Mouse (Mus musculus) forebrain, embryonic 15.5 days (tissue): ENCODE data around the gene Ifrd2. TPM values are rescaled to one million over a fixed set of nuclear protein-coding genes. Genes with fewer than 3 reads are reported as not detected.

Source experiments
- ATAC-seq: fragments of 200-750 bp; cut with Nextera tagmentation; replicated peaks from 2 replicates; pipeline ENCODE4 v1.8.0; 2017; ENCODE audit warnings: mild to moderate bottlenecking, moderate TSS enrichment, moderate library complexity
- H3K27ac ChIP-seq: fragments of 300-500 bp; sonication (generic); replicated peaks from 2 replicates; pipeline ENCODE4 v1.5.1; 2015; ENCODE audit warnings: mild to moderate bottlenecking, inconsistent platforms
- H3K27me3 ChIP-seq: fragments of 300-500 bp; sonication (generic); 2 replicates; pipeline ENCODE4 v1.6.1; 2015; ENCODE audit warnings: inconsistent platforms
- H3K36me3 ChIP-seq: fragments of 300-500 bp; sonication (generic); 2 replicates; pipeline ENCODE4 v1.6.1; 2015; ENCODE audit warnings: mild to moderate bottlenecking, inconsistent platforms
- H3K4me1 ChIP-seq: fragments of 300-500 bp; sonication (generic); 2 replicates; pipeline ENCODE4 v1.6.1; 2015; ENCODE audit warnings: inconsistent platforms
- H3K4me2 ChIP-seq: fragments of 300-500 bp; sonication (generic); replicated peaks from 2 replicates; pipeline ENCODE4 v1.6.1; 2015; ENCODE audit warnings: mild to moderate bottlenecking, inconsistent platforms
- H3K4me3 ChIP-seq: fragments of 300-500 bp; sonication (generic); 2 replicates; pipeline ENCODE4 v1.5.1; 2015; ENCODE audit warnings: mild to moderate bottlenecking, inconsistent platforms
- H3K9ac ChIP-seq: fragments of 300-500 bp; sonication (generic); replicated peaks from 2 replicates; pipeline ENCODE4 v1.6.1; 2015; ENCODE audit warnings: mild to moderate bottlenecking, inconsistent platforms
- H3K9me3 ChIP-seq: fragments of 300-500 bp; sonication (generic); 2 replicates; pipeline ENCODE4 v1.6.1; 2016; ENCODE audit warnings: inconsistent platforms
- WGBS: fragments of 180-500 bp; shearing (Covaris S2); methylation state at CpG from one replicate; pipeline ENCODE4 v1.1.7; 2015; ENCODE audit warnings: mixed read lengths; 5-methylcytosine and 5-hydroxymethylcytosine counted together
- polyA plus RNA-seq: library from polyadenylated mRNA; unstranded; fragments of >200 nt; fragmentation: Nextera tagmentation; extraction: Ambion mirVana; gene quantifications from 2 replicates; pipeline ENCODE4 v1.2.1, GENCODE M21; 2015

Gene Ifrd2
- polyA plus RNA-seq, 1 experiment from 2014 or later: 15.4 TPM

DNA sequence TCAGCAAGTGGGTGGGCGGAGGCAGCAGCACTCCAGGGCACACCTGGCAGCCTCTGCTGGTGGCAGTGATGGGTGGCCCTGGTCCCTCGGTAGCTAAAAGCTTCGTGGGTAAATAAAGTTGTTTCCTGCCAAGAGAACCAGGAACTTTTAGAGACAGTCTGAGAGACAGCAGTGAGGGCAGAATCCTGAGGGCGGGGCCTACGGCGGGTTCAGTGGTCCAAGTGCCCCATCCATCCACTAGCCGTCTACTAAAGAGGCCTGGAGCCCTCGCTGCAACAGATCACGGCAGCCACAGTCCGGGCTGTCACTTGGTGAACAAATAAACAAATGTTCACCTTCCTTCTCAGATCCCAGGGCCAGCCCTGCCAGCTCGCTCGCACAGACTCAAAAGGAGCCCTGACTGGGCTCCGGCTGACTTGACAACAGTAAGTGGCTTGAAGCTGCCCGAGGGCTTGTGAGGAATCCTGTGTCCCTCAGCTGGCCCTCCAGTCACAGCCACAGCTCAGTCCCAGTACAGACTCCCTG, 42.5 kb downstream of the Ifrd2 start:
- peak overlapping the region; percentile 39 for H3K9ac ChIP-seq
- WGBS: 4% methylated on average over 14 of the region's 14 CpGs
- 0 out of 2 replicates have a peak, but pooled peaks cover 4% of the 10 kb centered on the region for H3K36me3 ChIP-seq
- peak overlapping the region; percentile 10; the same call in 1 of the 2 replicates for H3K4me3 ChIP-seq
- H3K9me3 ChIP-seq: no peaks in the 10 kb centered on the region
- H3K4me1 ChIP-seq: peaks cover 94% of the 10 kb centered on the region
- ATAC-seq: peak; percentile 1; the same call in 1 of the 2 replicates
- H3K27ac ChIP-seq: peak overlapping the region; percentile 89
- H3K27me3 ChIP-seq: no peaks in the 10 kb centered on the region
- peak overlapping the region; percentile 36 for H3K4me2 ChIP-seq

DNA sequence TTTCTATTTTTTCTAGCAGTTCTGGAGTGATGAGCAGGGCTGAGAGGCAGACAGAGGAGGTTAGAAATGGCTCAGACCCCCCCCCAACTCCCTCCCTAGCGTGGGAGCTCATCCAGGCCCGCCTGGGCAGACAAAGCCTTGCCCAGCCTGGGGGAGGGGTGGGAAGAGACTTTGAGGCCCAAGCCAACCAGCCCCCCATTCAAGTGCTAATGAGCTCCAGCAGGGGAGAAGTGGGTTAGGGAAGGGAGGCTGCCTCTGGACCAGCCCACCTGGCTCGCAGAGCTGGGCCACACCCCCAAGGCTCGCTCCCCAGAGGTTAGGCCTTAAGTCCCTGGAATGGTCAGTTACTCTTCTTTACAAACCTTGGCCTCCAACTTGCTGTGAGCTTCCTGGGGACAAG, 43.1 kb downstream of the Ifrd2 start:
- peak; percentile 18; the same call in 1 of the 2 replicates for ATAC-seq

DNA sequence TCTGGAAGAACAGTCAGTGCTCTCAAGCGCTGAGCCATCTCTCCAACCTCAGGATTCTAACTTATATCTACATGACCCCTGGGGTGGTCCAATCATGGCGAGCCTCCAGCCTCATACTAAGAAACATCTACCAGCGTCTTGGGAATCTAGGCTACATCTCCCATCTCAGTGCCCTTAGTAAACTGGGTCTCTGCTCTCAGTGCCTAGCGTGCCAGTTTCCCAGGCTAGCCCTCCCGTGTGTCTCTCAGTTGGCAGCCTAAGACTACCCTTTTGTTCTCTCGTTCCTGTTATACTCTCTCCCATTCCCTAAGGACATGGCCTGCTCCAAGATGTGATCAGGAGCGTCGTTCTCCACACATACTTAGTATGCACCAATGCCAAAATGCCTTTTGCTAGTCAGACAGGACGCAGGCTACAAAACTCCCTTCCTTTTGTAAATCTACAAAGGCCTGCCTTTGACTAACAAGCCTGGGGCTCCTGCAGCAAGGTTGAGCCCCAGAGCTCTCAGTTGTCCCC, 43.9 kb downstream of the Ifrd2 start:
- Histone ChIP-seq H3K27me3 (no peaks in the 10 kb centered on the region), H3K9me3 (no peaks in the 10 kb centered on the region), H3K4me2 (peak overlapping the region; percentile 97), H3K9ac (no peak overlapping the region), H3K4me3 (no peak overlapping the region), H3K4me1 (peaks cover 81% of the 10 kb centered on the region), H3K36me3 (no peaks in the 10 kb centered on the region), H3K27ac (peak overlapping the region; percentile 89)
- WGBS: 21% methylated on average over 9 of the region's 9 CpGs
- no peak for ATAC-seq

More for the DNA sequence above, 43.1 kb downstream of the Ifrd2 start:
- H3K9ac ChIP-seq: peak overlapping the region; percentile 39
- no peaks in the 10 kb centered on the region for H3K27me3 ChIP-seq
- 0 out of 2 replicates have a peak, but pooled peaks cover 1% of the 10 kb centered on the region for H3K36me3 ChIP-seq
- peak overlapping the region; percentile 89 for H3K27ac ChIP-seq
- WGBS: 3% methylated on average over 4 of the region's 4 CpGs
- H3K9me3 ChIP-seq: no peaks in the 10 kb centered on the region
- peaks cover 88% of the 10 kb centered on the region for H3K4me1 ChIP-seq
- 0 out of 2 replicates have a peak overlapping the region, but pooled peaks have one; percentile 10 for H3K4me3 ChIP-seq
- peak overlapping the region; percentile 36 for H3K4me2 ChIP-seq

DNA sequence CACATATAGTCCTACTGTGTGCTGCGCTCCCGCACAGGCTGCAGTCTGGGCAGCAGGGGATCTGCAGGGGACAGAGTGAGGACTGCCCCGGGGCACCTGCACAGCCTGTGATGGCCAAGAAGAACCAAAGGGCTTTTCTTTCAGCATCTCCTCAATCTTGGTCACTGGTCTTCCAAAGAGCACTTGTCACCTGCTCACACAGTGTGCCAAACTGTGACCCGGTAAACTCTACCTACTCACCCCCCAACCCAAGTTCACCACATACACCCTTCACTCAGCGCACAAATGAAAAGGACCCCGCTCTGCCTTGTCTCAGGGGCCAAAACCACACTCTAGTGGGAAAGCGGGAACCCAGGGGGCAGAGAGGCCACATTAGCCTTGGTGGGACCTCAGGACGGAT, 44.4 kb downstream of the Ifrd2 start:
- Histone ChIP-seq H3K27me3 (no peaks in the 10 kb centered on the region), H3K4me3 (peak overlapping the region; percentile 77), H3K4me2 (peak overlapping the region; percentile 97), H3K4me1 (peaks cover 80% of the 10 kb centered on the region), H3K9me3 (no peaks in the 10 kb centered on the region), H3K9ac (peak overlapping the region; percentile 88; the same call in 1 of the 2 replicates), H3K27ac (peak overlapping the region; percentile 89), H3K36me3 (no peaks in the 10 kb centered on the region)
- 52% methylated on average over 8 of the region's 8 CpGs for WGBS
- no peak for ATAC-seq

DNA sequence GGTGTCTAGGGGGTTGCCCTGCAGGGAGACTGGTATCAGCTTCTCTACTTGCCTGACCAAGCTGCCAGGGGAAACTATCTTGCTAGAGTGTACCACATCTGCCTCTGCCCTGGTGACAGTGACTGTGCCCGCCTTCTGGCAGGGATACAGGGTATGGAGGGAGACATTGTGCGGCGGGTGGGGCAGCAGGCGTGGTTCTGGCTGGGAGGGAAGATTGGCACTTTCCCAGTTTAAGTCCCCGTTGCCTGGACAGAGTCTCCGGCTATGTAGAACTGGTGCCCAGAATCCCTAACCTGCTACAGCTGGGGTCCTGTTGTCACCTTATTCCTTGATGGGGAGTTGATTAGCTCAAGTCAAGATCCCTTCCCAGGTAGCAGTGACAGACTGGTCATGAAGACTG, 45.0 kb downstream of the Ifrd2 start:
- Histone ChIP-seq H3K9me3 (no peaks in the 10 kb centered on the region), H3K36me3 (no peaks in the 10 kb centered on the region), H3K4me2 (peak overlapping the region; percentile 97), H3K27ac (peak overlapping the region; percentile 89), H3K4me1 (peaks cover 80% of the 10 kb centered on the region), H3K27me3 (no peaks in the 10 kb centered on the region), H3K4me3 (peak overlapping the region; percentile 77), H3K9ac (peak overlapping the region; percentile 88)
- ATAC-seq: no peak
- WGBS: 10% methylated on average over 6 of the region's 6 CpGs

DNA sequence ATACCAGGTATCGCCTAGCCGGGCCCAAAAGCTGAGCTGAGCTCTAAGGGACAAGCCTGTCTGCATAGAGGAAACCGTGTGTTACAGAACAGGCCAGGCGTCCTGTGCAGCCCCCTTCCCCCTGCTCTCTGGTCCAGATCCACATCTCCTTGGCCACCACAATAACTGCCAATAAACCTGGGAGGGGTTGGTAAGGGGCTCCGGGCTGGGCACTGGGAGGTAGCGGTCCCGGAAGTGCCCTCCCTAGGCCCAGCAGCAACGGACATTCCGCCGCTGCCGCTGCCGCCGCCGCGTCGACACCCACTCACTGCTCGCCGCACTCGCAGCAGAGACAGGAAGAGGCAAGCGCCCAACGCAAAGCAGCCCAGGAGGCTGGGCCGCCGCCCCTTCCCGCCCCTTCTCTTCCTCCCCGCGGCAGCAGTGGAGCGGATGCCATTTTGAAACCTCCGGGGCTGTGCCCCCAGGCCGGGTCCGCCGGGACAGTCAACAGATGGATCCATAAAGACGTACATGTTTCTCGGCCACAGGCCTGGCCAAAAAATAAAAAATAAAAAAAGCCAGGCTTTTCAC, 45.7 kb downstream of the Ifrd2 start:
- peak; percentile 15; the same call in 1 of the 2 replicates for ATAC-seq
- peak overlapping the region; percentile 89 for H3K27ac ChIP-seq
- no peaks in the 10 kb centered on the region for H3K27me3 ChIP-seq
- 1% methylated on average over 33 of the region's 33 CpGs for WGBS
- peaks cover 74% of the 10 kb centered on the region for H3K4me1 ChIP-seq
- H3K4me3 ChIP-seq: peak overlapping the region; percentile 77
- peak overlapping the region; percentile 88 for H3K9ac ChIP-seq
- peak overlapping the region; percentile 97 for H3K4me2 ChIP-seq
- H3K36me3 ChIP-seq: no peaks in the 10 kb centered on the region
- no peaks in the 10 kb centered on the region for H3K9me3 ChIP-seq

DNA sequence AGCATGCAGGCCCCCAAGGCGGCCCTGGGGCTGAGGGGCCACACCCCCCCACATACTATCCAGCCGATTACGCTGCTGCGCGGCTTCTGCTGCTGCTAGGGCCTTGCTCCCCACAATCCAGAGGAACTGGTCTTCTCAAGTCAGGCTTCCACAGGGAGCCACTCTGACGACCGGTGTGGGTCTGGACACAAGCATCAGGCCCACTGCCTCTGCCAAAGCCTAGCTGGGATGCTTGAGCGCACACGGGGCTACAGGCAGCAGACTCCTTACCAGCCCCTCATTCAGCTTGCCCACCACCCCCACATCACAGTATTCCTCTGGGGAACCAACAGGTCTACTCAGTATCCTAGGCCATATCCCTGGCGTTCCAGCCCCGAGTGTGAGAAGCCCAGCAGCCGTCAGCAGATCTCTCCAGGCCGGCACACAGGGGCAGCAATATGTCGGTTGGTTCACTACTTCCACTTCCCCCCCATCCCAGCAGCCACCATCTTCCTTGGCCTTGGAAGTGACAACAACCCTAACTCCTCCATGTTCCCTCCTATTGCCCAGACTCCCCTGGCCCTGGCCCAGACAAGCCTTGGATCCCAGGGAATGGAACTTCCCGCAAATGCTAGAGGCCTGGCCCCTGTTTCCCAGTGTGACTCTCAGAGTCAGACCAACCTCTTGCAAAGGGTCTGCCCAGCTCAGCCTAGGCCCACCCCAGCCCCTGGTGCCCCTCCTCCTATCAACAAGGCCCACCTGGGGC, 46.4 kb downstream of the Ifrd2 start:
- ATAC-seq: no peak
- 0% methylated on average over 15 of the region's 15 CpGs for WGBS
- H3K27ac ChIP-seq: peak overlapping the region; percentile 89

DNA sequence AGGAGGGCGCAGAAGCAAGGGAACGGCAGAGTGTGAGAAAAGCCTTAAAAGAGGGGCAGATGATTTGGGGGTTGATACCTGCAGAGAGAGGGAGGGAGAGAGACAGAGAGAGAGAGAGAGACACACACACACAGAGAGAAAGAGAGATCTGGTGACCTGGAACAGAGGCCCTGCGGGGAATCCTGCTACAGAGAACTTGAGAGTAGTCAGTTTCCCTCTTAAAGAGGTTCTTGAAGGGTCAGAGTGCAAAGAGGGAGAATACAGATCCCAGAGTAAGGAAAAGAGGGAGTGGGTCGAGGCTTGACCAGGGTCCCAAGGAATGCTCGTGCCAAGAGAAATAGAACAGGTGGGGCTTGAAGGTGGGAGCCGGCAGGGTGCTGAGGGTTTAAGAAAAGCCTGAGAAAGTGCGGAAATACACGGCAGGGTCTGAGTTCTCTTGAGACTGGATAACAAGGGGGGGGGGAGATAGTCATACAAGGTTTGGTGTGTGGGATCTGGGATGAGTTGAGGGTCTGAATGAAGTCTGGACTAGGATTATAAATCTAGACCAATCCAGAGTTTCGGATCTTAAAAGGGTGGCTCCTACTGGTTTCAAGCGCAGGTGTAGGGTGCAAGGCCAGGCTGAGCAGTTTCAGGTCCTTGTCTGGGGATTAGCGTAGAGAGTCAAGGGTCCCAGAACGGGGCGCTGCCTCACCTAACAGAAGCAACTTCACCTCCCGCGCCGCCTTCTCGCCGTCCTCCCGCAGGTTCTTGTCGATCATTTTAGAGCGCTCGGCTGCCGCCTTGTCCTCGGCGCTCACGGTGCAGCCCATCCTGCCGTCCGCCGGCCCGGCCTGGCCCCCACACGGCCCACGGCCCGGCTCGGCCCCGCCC, 47.2 kb downstream of the Ifrd2 start:
- Histone ChIP-seq H3K36me3 (no peaks in the 10 kb centered on the region), H3K4me2 (peak overlapping the region; percentile 97), H3K27me3 (no peaks in the 10 kb centered on the region), H3K9me3 (no peaks in the 10 kb centered on the region), H3K4me1 (peaks cover 59% of the 10 kb centered on the region), H3K27ac (peak overlapping the region; percentile 89), H3K4me3 (peak overlapping the region; percentile 77), H3K9ac (peak overlapping the region; percentile 88)
- WGBS: under 1% methylated on average over 35 of the region's 35 CpGs
- no peak for ATAC-seq

More for the DNA sequence above, 46.4 kb downstream of the Ifrd2 start:
- Histone ChIP-seq H3K27me3 (no peaks in the 10 kb centered on the region), H3K4me3 (peak overlapping the region; percentile 77), H3K4me2 (peak overlapping the region; percentile 97), H3K36me3 (no peaks in the 10 kb centered on the region), H3K4me1 (peaks cover 67% of the 10 kb centered on the region), H3K9ac (peak overlapping the region; percentile 88), H3K9me3 (no peaks in the 10 kb centered on the region)

DNA sequence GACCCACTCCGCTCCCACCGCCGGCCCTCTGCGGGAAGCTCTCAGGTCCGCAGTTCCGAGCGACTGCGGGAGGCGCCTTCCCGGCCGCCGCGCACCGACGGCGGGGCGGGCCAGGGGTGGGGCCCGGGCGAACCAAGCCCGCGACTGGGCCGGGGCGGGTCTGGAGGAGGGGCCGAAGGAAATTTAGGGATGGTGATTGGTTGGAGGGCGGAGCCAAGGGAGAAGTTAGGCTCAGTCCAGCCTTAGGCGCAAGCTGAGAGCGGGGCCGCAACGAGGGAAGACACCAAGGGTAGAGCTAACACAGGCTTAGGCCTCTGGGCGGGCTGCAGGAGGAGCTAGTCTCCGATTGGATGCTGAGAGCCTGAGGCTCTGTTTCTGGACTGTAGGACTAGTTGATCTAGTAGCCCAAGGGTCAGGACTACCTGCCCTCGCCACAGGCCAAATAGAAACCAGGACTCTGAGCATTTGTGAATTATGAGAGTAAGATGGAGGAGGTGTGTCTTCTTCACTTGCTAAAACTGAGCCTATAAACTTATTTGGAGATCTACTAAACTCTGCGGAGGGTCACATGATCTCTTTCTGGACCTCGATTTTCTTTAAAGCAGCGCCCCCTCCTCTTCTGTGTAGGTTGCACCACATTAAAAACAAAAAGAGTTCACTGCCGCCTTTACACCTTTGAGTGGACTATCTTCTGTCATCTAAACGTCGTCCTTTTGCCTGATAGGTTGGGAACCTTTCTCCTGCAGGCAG, 48.0 kb downstream of the Ifrd2 start, which contains the start of gene Gnai2:
Gene Gnai2, minus strand, starts transcription at position 89 of the 750 bp plus-strand sequence.
- Histone ChIP-seq H3K27ac (peak within 1 kb of the TSS; percentile 89), H3K4me3 (peak within 1 kb of the TSS; percentile 77), H3K9ac (peak within 1 kb of the TSS; percentile 88), H3K4me1 (peaks cover 51% of the 10 kb centered on the region), H3K27me3 (no peaks in the 10 kb centered on the region), H3K4me2 (peak within 1 kb of the TSS; percentile 97), H3K9me3 (no peaks in the 10 kb centered on the region), H3K36me3 (no peaks in the 10 kb centered on the region)
- WGBS: 5% methylated on average over 38 of the region's 38 CpGs
- ATAC-seq: peak; percentile 90

DNA sequence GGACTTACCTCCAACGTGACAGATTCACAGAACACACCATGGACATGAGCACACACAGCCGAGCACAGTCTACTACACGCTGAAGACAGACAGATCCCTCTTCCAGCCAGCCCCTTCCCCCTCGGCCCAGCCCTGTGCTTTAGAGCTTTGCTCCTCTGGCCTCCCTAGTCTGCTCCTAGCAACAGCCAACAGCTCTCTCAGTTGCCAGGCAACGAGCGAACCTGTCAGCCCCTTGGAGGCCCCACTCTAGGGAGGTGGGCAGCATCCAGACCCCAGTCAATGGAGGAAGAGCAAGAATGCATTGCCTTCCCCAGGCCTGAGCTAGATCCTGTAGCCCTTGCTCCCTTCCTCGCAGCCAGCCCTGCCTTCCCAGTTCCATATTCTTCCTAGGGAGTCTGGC, 49.6 kb downstream of the Ifrd2 start:
- Histone ChIP-seq H3K9me3 (no peaks in the 10 kb centered on the region), H3K27ac (peak overlapping the region; percentile 69), H3K4me3 (no peak overlapping the region), H3K9ac (peak overlapping the region; percentile 5; the same call in 1 of the 2 replicates), H3K27me3 (no peaks in the 10 kb centered on the region), H3K4me1 (peaks cover 35% of the 10 kb centered on the region), H3K4me2 (peak overlapping the region; percentile 9), H3K36me3 (no peaks in the 10 kb centered on the region)
- ATAC-seq: peak; percentile 27; the same call in 1 of the 2 replicates
- 4% methylated on average over 7 of the region's 7 CpGs for WGBS
